In genomic region chr10:85386605-85387218, GRCm38 (mm10) we compare ENCODE assay signal across 8 mouse cellular contexts. TPM values are rescaled to one million over a fixed set of nuclear protein-coding genes. Genes with fewer than 3 reads are reported as not detected.
A peak's percentile ranks its signal among the peaks of the same experiment; 100 is the strongest.
DNase-seq lines count a peak whose midpoint lies in the region; ATAC-seq and TF ChIP-seq lines count a peak whose summit lies in the region.

Gene Btbd11 (plus strand): TSS chr10:85386814.

- 0 out of 2 replicates have a peak, but pooled peaks have one; percentile 16 for TF ChIP-seq CTCF in liver, postnatal 0 days (IDR thresholded peaks at IDR 0.05; ENCODE audit: low read depth)
- TF ChIP-seq CTCF in testis, adult 2 months (IDR thresholded peaks at IDR 0.05; ENCODE audit: control insufficient read depth, insufficient read depth, insufficient replicate concordance, low read depth, low read length), result no peak

- no peaks in the 10 kb centered on the region for H3K9me3 ChIP-seq in forebrain, embryonic 15.5 days
- H3K9me3 ChIP-seq in liver, postnatal 0 days (ENCODE audit: low read length), result no peaks in the 10 kb centered on the region
- H3K9me3 ChIP-seq in neural tube, embryonic 14.5 days (ENCODE audit: control insufficient read depth, low read length), result no peaks in the 10 kb centered on the region

- H3K9ac ChIP-seq in forebrain, embryonic 15.5 days (replicated peaks), result peak within 1 kb of the TSS; percentile 54
- H3K9ac ChIP-seq in liver, postnatal 0 days (replicated peaks), result peak within 1 kb of the TSS; percentile 30; the same call in 1 of the 2 replicates
- H3K9ac ChIP-seq in neural tube, embryonic 14.5 days (replicated peaks; ENCODE audit: low read depth, low read length), result peak within 1 kb of the TSS; percentile 74

- intact Hi-C loops in heart, postnatal 25 days (cut with DNase I), result no loop called here

- 0 out of 2 replicates have a peak within 1 kb of the TSS, but pooled peaks have one; percentile 31 for H3K27ac ChIP-seq in forebrain, embryonic 15.5 days (replicated peaks)
- H3K27ac ChIP-seq in liver, postnatal 0 days (ENCODE audit: low read depth), result no peak within 1 kb of the TSS
- peak within 1 kb of the TSS; percentile 67 for H3K27ac ChIP-seq in neural tube, embryonic 14.5 days (ENCODE audit: low read depth, low read length)
- H3K27ac ChIP-seq in testis, adult 2 months (ENCODE audit: control insufficient read depth, insufficient read depth, low read depth, low read length), result no peak within 1 kb of the TSS

- H3K4me2 ChIP-seq in forebrain, embryonic 15.5 days (replicated peaks), result peak within 1 kb of the TSS; percentile 94
- H3K4me2 ChIP-seq in liver, postnatal 0 days (ENCODE audit: low read depth, low read length), result peak within 1 kb of the TSS; percentile 90
- H3K4me2 ChIP-seq in neural tube, embryonic 14.5 days (ENCODE audit: low read depth, low read length), result peak within 1 kb of the TSS; percentile 95

- peaks cover 30% of the 10 kb centered on the region for H3K4me1 ChIP-seq in forebrain, embryonic 15.5 days
- peaks cover 13% of the 10 kb centered on the region for H3K4me1 ChIP-seq in liver, postnatal 0 days (ENCODE audit: insufficient read depth)
- 0 out of 2 replicates have a peak, but pooled peaks cover 4% of the 10 kb centered on the region for H3K4me1 ChIP-seq in neural tube, embryonic 14.5 days (ENCODE audit: control insufficient read depth, insufficient read depth, low read length)
- H3K4me1 ChIP-seq in testis, adult 2 months (ENCODE audit: control insufficient read depth, insufficient read depth, low read length), result peaks cover 28% of the 10 kb centered on the region

- H3K36me3 ChIP-seq in forebrain, embryonic 15.5 days, result no peaks in the 10 kb centered on the region
- no peaks in the 10 kb centered on the region for H3K36me3 ChIP-seq in liver, postnatal 0 days (replicated peaks; ENCODE audit: insufficient read depth, low read length)
- no peaks in the 10 kb centered on the region for H3K36me3 ChIP-seq in neural tube, embryonic 14.5 days (ENCODE audit: control insufficient read depth, insufficient read depth, low read length)
- H3K36me3 ChIP-seq in testis, adult 2 months (ENCODE audit: control insufficient read depth, insufficient read depth, low read length), result no peaks in the 10 kb centered on the region

- WGBS in forebrain, embryonic 15.5 days, result under 1% methylated on average over 46 of the region's 46 CpGs
- 0% methylated on average over 44 of the region's 46 CpGs for WGBS in liver, postnatal 0 days (ENCODE audit: insufficient replicate concordance)
- WGBS in neural tube, embryonic 14.5 days, result 0% methylated on average over 45 of the region's 46 CpGs

- peak; percentile 68 to 74 for DNase-seq in CD8-positive naive resting alpha-beta T cell, adult 2 months (ENCODE audit: low read depth in 2 of 2, low spot score in 2 of 2)
- peak; percentile 83 for DNase-seq in heart, postnatal 25 days (ENCODE audit: low spot score)
- peak; percentile 80 for DNase-seq in layer of hippocampus, adult 11-12 months (ENCODE audit: low spot score)
- DNase-seq in liver, postnatal 0 days, result peak; percentile 88

- ATAC-seq in cerebellum, adult (ENCODE audit: insufficient number of reproducible peaks, low FRiP score, low TSS enrichment), result peak; percentile 94
- peak; percentile 95 for ATAC-seq in forebrain, embryonic 15.5 days (replicated peaks)
- ATAC-seq in liver, postnatal 0 days, result peak; percentile 95
- ATAC-seq in neural tube, embryonic 14.5 days (ENCODE audit: low read depth), result peak; percentile 96

- 0 out of 2 replicates have a peak, but pooled peaks have one; percentile 17 for TF ChIP-seq EP300 in liver, postnatal 0 days (IDR thresholded peaks at IDR 0.05; ENCODE audit: low read depth)

- no peaks in the 10 kb centered on the region for H3K27me3 ChIP-seq in forebrain, embryonic 15.5 days
- H3K27me3 ChIP-seq in liver, postnatal 0 days (ENCODE audit: insufficient read depth, low read length), result peaks cover 27% of the 10 kb centered on the region
- H3K27me3 ChIP-seq in neural tube, embryonic 14.5 days (ENCODE audit: control insufficient read depth, insufficient read depth, low read length), result peaks cover 3% of the 10 kb centered on the region; the same call in 1 of the 2 replicates
- H3K27me3 ChIP-seq in testis, adult 2 months (ENCODE audit: control insufficient read depth, insufficient read depth, low read length), result no peaks in the 10 kb centered on the region; the same call in 1 of the 2 replicates

- peak; percentile 18 for TF ChIP-seq POLR2A in testis, adult 2 months (IDR thresholded peaks at IDR 0.05; ENCODE audit: control insufficient read depth, low read depth, low read length)

- peak within 1 kb of the TSS; percentile 53 for H3K4me3 ChIP-seq in forebrain, embryonic 15.5 days
- H3K4me3 ChIP-seq in liver, postnatal 0 days (ENCODE audit: low read depth, low read length), result peak within 1 kb of the TSS; percentile 57
- H3K4me3 ChIP-seq in neural tube, embryonic 14.5 days (ENCODE audit: low read depth, low read length), result peak within 1 kb of the TSS; percentile 69
- H3K4me3 ChIP-seq in testis, adult 2 months (ENCODE audit: control insufficient read depth, low read depth, low read length), result peak within 1 kb of the TSS; percentile 66

RNA-seq across cellular contexts. Expression of gene Btbd11, which starts in this region (rescaled TPM):
- 9.6 and 12.8 TPM in 2 replicates for polyA plus RNA-seq in forebrain, embryonic 15.5 days (2015; fragmentation: Nextera tagmentation; extraction: Ambion mirVana)
- 1 to 10 TPM; 1.4 to 1.7 TPM for total RNA-seq in heart, postnatal 25 days (2021)
- 0.47 and 0.57 TPM in 2 replicates for polyA plus RNA-seq in liver, postnatal 0 days (2015; fragmentation: Nextera tagmentation; extraction: Ambion mirVana)
- 27.9 and 32.1 TPM in 2 replicates for polyA plus RNA-seq in neural tube, embryonic 14.5 days (2014; fragmentation: Nextera tagmentation; extraction: Ambion mirVana)
- polyA plus RNA-seq in testis, adult 2 months (2012; rRNA removed), result 0.24 and 0.25 TPM in 2 replicates

Comparison
In these comparisons a context has a peak if more than half of its experiments do, and no peak if none do; other contexts are left out.
1. Peak in DNase-seq, ATAC-seq, H3K4me3 ChIP-seq, H3K9ac ChIP-seq and H3K4me2 ChIP-seq in liver, postnatal 0 days; RNA of the gene not detected or under 1 TPM.
2. H3K27ac ChIP-seq: peak in forebrain, embryonic 15.5 days (single experiment) and neural tube, embryonic 14.5 days (single experiment); none in liver, postnatal 0 days (single experiment) and testis, adult 2 months (single experiment).
3. Peak in every context shown above with its lines, with median percentiles within 50 percentile points of each other: DNase-seq, ATAC-seq, H3K4me2 ChIP-seq, H3K4me3 ChIP-seq and H3K9ac ChIP-seq.